Mouse (Mus musculus) lung, postnatal 10 days (tissue): Measurements from ENCODE around the gene Bcat2.

Experiments
- DNase-seq: peaks from one replicate; pipeline ENCODE4 v3.0.0; 2021

Bcat2 gene

GRCm38 (mm10) chr7:45627261-45627660 is 57.3 kb downstream of the Bcat2 start, which contains the start of gene Rasip1:
Rasip1 (plus strand) TSS chr7:45627488.
- peak; percentile 84 for DNase-seq

DNA sequence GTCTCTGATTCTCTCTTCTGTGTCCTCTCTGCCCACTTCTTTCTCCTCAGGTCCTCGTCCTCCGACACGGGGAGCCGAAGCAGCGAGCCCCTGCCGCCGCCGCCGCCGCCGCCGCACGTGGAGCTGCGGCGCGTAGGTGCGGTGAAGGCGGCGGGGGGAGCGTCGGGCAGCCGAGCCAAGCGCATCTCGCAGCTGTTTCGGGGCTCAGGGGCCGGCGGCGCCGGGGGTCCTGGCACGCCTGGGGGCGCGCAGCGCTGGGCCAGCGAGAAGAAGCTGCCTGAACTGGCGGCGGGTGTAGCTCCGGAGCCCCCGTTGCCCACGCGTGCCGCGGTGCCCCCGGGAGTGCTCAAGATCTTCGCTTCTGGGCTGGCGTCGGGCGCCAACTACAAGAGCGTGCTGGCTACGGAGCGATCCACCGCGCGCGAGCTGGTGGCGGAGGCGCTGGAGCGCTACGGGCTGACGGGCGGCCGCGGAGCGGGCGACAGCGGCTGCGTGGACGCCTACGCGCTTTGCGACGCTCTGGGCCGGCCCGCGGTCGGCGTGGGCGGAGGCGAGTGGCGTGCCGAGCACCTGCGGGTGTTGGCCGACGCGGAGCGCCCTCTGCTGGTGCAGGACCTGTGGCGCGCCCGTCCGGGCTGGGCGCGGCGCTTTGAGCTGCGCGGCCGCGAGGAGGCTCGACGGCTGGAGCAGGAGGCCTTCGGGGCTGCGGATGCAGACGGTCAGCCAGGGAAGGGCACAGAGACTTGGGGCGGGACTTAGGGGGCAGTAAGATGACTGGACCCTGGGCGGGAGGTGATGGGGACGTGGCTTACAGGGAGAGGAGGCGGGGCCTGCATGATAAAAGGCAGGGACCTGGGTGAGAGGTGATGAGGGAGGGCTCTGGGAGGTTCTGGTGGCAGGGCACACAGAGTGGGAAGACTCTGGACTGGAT is 58.7 kb downstream of the Bcat2 start:
- DNase-seq, result peak; percentile 93

- peak; percentile 55 for DNase-seq
These were observed 60.3 kb downstream of the Bcat2 start for GRCm38 (mm10) chr7:45630064-45630907.

DNA sequence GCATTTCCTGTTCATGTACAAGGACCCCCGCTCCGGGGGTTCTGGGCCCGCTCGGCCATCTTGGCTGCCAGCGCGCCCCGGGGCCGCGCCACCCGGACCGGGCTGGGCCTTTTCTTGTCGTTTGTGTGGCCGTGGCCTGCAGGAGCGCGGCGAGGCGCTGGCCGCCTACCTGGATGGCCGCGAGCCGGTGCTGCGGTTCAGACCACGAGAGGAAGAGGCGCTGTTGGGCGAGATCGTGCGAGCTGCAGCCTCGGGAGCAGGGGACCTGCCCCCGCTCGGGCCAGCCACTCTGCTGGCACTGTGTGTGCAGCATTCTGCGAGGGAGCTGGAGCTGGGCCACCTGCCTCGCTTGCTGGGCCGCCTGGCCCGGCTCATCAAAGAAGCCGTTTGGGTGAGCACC is 62.5 kb downstream of the Bcat2 start:
- peak; percentile 56 for DNase-seq

GRCm38 (mm10) chr7:45634946-45635681 is 65.2 kb downstream of the Bcat2 start:
- peak; percentile 69 for DNase-seq

DNA sequence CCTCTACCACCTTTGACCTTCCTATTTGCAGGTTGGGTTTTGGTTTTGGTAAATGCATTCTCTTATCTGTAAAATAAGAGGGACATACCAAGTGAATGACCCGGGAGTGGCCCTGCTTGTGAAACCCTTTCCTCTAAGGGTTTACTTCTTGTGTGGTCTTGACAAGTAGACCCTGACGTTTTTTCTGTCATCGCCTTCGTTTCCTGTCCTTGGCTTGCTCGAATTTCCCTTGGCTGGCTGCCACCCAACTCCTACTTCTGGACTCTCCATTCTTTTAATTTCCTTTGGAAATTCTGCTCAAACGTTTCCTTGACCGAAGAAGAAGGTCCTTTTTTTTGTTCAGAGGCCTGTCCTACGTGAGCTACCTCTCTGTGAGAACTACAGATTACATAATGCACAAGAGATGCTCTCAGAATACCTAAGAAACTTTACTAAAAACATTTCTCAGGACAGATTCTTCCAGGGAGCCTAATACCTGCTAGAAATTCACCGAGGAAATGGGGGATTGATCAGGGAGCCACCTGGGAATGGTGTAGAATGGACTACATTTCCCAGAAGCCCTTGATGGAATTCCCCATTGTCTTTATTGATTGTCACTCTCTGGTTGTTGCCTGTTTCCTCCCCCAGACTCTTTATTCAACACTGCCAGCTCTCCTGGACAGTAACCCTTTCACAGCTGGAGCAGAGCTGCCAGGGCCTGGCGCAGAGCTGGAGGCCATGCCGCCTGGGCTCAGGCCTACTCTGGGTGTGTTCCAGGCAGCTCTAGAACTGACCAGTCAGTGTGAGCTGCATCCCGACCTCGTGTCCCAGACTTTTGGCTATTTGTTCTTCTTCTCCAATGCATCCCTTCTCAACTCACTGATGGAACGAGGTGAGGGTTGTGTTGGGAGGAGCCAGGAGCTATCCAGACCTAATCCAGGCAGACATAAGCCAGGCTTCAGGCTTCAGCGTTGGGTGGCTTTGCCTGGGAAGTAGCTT is 66.0 kb downstream of the Bcat2 start:
- DNase-seq, result peak; percentile 82

- no peak for DNase-seq
These were observed 67.8 kb downstream of the Bcat2 start for GRCm38 (mm10) chr7:45637710-45638109.

DNA sequence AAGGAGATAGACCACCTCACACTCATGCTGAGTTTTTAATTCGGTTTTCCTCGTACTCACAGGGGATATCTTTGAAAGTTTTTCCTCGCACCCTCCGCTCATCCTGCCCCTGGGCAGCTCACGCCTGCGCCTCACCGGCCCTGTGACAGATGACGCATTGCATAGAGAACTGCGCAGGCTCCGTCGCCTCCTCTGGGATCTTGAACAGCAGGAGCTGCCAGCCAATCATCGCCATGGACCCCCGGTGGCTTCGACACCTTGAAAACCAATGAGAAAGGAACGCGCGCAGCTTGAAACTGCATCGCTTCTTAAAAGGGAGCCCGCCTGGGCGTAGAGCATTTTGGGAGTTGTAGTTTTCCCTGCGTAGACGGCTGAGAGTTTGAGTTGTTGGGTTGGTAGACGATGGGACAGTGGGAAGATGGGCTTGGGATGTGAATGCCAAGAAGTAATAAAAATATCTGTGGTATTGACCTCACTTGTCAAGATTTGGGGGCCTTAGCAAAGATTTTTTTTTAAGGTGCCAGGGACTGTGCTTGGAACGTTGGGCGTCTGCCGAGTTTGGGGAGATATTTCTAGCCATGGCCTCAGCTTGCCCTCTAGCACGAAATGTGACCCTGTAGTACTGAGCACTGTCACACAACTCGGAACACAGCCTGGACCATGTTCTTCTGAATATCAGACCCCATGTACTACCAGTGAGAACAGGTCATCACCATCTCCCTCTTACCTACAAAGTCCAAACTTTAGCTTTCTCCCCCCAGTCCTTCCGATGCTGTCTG is 68.9 kb downstream of the Bcat2 start:
- DNase-seq, result peak; percentile 96
